Mouse (Mus musculus): Measurements from ENCODE around the gene Mxi1. TPM values are rescaled to one million over a fixed set of nuclear protein-coding genes. Genes with fewer than 3 reads are reported as not detected.

Gene Mxi1
- total RNA-seq, 2 experiments from 2014 or later: 66.9 to 77.8 TPM

- no peak for DNase-seq (ENCODE audit: low spot score in 2 of 2)
Observed at GRCm38 (mm10) chr19:53321273-53321672, 11.0 kb downstream of the Mxi1 start.

DNA sequence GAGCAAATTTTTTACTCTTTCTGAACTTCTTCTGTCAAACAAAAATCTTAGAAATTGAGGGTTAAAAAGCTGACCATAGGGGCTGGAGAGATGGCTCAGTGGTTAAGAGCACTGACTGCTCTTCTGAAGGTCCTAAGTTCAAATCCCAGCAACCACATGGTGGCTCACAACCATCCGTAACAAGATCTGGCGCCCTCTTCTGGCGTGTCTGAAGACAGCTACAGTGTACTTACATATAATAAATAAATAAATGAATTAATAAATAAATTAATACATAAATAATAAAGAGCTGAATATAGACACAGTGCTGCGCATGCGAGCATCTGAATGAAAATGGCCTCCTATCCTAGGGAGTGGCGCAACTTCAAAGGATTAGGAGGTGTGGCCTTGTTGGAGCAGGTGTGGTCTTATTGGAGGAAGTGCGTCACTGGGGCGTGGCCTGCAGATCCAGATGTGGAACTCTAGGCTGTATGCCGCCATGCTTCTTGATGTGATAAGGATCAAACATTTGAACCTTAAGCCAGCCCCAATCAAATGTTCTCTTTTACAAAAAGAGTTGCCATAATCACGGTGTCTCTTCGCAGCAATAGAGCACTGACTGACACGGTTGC lies 12.2 kb downstream of the Mxi1 start:
- no peak for DNase-seq (ENCODE audit: low spot score in 2 of 2)

DNA sequence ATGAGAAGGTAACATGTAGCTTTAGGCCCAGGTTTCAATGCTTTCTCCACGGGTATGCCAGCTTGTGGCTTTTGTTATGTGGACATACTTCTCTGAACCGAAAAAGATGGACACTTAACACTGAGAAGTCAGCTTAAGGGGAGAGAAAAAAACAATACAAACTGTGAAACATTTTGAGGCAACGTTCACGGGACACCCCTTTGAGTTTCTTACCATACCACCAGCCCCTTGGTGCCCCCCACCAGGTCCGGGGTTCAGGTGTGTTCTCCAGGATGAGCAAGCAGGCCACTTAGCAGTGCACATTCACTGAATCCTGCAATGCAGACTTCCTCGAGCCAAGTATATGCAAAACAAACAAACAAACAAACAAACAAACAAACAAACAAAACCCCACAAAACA lies 14.5 kb downstream of the Mxi1 start:
- no peak for DNase-seq (ENCODE audit: low spot score in 2 of 2)

- DNase-seq (ENCODE audit: low spot score in 2 of 2): peak; percentile 69 to 84
Observed at GRCm38 (mm10) chr19:53325578-53326295, 15.4 kb downstream of the Mxi1 start.

GRCm38 (mm10) chr19:53328116-53328515 lies 17.8 kb downstream of the Mxi1 start:
- no peak for DNase-seq (ENCODE audit: low spot score in 2 of 2)

GRCm38 (mm10) chr19:53329221-53329991 lies 19.1 kb downstream of the Mxi1 start:
- peak; percentile 79 to 93 for DNase-seq (ENCODE audit: low spot score in 2 of 2)

GRCm38 (mm10) chr19:53329992-53330381 lies 19.7 kb downstream of the Mxi1 start:
- peak; percentile 68 to 80 for DNase-seq (ENCODE audit: low spot score in 2 of 2)

- no peak for DNase-seq (ENCODE audit: low spot score in 2 of 2)
Observed at GRCm38 (mm10) chr19:53331882-53332500, 21.7 kb downstream of the Mxi1 start.

DNA sequence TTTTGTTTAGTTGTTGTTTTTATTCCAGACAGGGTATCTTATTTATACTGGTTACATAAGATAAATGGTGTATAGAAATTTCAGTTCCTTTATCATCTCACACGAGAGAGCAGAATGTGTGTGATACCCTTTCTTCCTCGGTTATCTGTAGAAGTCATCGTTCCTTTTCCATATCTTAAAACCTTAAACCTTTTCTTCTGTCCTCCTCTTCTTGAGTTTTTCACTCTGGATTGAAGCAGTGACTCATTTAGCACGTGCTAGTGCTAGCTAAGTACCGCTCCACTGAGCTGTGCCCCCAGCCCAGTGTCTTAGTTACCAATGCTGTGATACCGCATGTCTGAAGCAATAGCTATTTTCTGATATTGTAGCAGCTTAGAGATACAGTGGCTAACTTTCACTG lies 23.4 kb downstream of the Mxi1 start:
- DNase-seq (ENCODE audit: low spot score in 2 of 2): no peak

DNA sequence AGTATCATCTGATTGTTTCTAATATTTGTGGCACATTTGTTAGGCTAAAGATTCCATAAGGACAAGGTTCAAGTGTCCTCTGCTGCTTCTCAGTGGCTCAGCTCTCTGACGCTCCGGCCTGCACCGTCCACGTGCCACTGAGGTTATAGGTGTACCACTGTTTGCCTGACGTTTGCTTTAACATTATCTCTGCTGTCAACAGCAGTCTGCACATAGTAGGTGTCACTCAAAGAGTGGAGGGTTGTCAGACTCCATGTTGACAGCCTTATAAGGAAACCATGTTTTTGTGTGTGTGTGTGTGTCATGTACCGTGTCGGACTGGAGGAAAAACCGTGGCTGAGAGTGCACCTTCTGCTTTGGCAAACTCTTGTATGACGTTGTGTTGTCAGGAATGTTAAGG lies 24.9 kb downstream of the Mxi1 start:
- DNase-seq (ENCODE audit: low spot score in 2 of 2): no peak

- DNase-seq (ENCODE audit: low spot score in 2 of 2): no peak
Observed at GRCm38 (mm10) chr19:53340423-53340822, 30.1 kb downstream of the Mxi1 start.

DNA sequence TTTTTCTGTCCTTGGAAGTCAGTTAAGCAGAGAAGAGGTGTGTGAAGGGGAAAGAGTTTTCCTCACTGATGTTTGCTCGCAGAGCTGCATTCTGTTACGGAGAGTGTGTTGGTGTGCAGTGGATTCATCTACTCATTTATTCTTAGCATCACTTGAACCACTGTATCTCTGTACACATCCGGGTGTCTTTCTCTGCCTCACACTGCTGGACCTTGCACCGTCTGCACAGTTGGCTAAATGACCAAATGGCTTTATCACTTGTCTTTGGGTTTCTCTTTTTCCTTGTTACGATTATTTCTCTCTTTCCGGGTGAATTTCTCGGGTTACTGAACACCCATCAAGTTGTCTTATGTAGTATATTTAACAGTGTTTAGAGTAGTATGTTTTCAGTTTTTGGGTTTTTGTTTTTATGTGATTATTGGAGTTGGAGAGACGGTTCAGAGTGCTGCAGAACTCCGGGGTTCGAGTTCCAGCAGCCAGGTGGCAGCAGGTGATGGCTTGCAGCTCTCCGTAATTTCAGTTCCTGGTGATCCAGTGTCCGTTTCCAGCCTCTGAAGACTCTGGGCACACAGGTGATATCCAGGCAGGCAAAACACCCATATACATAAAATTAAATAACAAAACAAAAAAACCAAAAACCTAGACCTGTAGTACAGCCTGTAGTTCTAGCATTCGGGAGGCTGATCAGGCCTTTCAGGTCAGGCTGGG lies 33.0 kb downstream of the Mxi1 start:
- DNase-seq (ENCODE audit: low spot score in 2 of 2): no peak

DNA sequence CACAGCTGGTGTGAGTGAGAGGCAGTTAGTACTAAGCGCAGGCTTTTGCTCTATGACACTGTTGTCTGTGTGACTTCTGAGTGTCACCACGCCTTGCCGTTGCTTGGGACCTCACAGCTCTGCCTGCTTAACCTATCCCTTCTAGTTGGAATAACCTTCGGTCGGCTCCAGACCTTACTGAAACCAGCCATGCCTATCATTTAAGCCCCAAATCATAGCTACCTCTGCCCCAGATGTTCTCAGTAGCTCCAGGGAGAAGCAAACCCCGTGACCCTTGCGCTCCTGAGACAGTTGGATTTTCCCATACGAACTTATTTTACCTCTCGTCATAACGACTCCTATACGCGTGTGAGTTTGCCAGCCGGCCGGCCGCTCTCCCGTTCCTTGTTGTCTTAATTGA lies 33.7 kb downstream of the Mxi1 start:
- DNase-seq (ENCODE audit: low spot score in 2 of 2): no peak

DNA sequence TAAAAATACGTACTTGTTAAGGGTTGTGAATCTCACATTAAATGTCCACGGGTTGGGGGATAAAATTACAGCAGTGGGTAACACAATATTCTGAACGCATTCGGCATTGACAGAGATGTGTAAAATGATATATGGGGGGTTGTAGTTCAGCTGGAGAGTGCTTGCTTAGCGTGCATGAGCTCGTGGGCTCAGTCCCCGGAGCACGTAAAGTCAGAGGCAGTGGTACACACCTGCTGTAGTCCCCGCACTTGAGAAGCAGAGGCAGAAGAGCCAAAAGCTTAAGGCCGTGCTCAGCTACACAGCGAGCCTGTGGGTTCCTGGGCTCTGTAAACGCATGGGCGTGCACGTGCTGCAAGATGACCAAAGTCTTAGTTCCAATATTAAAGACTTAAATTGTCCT lies 35.4 kb downstream of the Mxi1 start:
- DNase-seq (ENCODE audit: low spot score in 2 of 2): no peak

GRCm38 (mm10) chr19:53353864-53354263 lies 43.5 kb downstream of the Mxi1 start:
- DNase-seq (ENCODE audit: low spot score in 2 of 2): no peak

GRCm38 (mm10) chr19:53354271-53355000 lies 44.1 kb downstream of the Mxi1 start:
- DNase-seq (ENCODE audit: low spot score in 2 of 2): no peak

DNA sequence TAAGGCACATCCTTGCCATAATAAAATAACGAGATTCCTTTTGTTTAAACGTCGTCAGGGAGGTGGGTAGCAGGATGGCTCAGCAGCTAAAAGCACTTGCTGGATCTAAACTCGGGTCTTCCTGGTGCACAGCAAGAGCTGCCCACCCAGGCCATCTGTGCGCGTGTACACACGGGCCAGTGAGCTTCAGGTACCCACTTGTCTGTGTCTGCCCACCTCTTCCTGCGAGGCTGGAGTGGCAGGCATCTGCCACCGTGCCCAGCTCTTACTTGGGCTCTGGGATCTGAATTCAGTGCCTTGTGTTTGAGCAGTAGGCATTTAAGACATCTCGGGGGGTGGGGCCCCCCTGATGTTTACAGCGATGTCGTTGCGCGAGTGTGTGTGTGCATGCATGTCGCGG lies 44.7 kb downstream of the Mxi1 start:
- DNase-seq (ENCODE audit: low spot score in 2 of 2): no peak

DNA sequence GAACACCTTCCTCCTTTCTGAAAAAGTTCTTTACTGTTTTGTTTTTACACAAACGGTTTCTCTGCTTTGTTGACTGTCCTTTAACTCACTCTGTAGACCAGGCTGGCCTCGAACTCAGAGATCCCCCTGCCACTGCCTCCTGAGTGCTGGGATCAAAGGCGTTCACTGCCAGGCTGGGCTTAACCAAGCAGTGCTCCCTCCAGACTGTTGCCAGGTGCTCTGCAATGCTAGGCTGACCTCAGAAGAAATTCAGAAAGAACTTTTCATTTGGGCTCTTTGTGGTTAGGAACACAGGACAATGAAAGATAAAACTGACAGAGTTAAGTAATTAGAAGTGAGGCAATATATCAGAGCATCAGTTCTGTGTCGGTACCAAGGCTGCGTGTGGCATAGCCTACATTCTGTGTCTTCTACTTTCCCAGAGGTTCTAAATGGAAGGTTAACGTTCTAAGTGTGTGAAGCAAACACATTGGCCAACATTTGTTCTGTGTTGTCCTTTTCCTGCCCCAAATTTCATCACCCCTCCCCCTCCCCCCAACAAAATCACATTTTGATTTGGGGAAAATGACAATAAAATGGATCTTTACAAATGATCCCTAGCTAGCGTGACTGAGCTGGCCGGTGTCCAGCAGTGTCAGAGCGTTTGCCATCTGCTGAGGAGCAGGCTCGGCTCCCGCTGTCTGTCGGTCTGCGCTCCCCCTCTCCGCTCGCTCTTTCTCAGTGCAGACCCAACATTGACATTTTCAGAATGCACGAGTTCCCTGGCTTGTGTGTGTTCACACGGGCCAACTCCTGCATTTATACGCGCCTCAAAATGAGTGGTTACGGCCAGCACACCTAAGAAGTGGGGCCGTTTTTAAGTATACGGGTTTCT lies 49.1 kb downstream of the Mxi1 start:
- DNase-seq (ENCODE audit: low spot score in 2 of 2): peak; percentile 73 to 90

DNA sequence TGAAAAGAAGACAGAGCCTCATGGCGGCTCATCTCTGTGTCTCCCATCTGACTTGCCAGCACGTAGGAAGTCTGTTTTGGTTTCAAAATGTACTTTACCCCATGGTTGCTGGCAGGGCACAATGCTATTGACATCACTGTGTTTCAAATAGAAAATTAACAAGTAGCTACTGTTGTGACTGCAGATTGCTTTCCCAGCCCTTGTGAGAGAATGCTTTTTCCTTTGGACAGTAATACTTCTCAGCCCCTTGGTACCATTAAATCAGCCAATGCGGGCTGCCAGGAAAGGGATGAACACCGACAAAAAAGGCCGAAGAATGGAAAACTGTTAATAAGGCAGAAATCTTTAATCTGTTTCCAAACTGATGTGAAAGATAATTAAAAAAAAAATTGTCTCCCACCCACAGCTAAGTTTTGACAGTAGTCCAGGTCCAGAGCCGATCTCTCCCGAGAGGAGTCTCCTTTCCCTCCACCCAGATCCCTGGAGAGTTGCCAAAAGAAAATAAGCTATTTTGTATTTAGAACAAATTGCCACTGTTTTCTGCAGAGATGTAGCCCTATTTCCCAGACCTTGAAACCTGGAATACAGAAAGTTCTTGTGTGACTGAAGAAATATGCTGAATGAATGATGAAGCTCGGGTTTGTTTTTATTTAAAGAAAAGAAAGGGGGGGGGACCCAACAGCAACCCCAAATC lies 50.1 kb downstream of the Mxi1 start:
- peak; percentile 72 to 93 for DNase-seq (ENCODE audit: low spot score in 2 of 2)
